Comparison of ENCODE assay signal across 10 mouse cellular contexts in genomic region chr1:62823549-62824195, GRCm38 (mm10).
DNase-seq lines count a peak whose midpoint lies in the region; ATAC-seq lines count a peak whose summit lies in the region.
"Had no signal": no experiment of that assay in that cellular context is flagged by ENCODE, and none has a peak within 500 bp of the region (broad histone marks: within the 10 kb centered on the region; RNA-seq: fewer than 3 reads in every experiment).

No protein-coding gene starts in this region.

- no peak for ATAC-seq in lung, embryonic 15.5 days (ENCODE audit: borderline replicate concordance, extremely low read depth, low FRiP score, low TSS enrichment)

- no peaks in the 10 kb centered on the region for H3K27me3 ChIP-seq in lung, embryonic 15.5 days
- H3K27me3 ChIP-seq: CH12.LX had no signal

- 57% methylated on average over 6 of the region's 6 CpGs for WGBS in lung, embryonic 15.5 days

- H3K27ac ChIP-seq in lung, embryonic 15.5 days, result peak overlapping the region; percentile 90
- H3K27ac ChIP-seq: macrophage had no signal

- no peak overlapping the region for H3K4me3 ChIP-seq in lung, embryonic 15.5 days

- no peaks in the 10 kb centered on the region for H3K36me3 ChIP-seq in lung, embryonic 15.5 days

- no peak overlapping the region for H3K4me2 ChIP-seq in lung, embryonic 15.5 days

- H3K4me1 ChIP-seq in lung, embryonic 15.5 days, result peaks cover 40% of the 10 kb centered on the region

- no peaks in the 10 kb centered on the region for H3K9me3 ChIP-seq in lung, embryonic 15.5 days

- H3K9ac ChIP-seq in lung, embryonic 15.5 days, result no peak overlapping the region

- peak; percentile 19 for DNase-seq in heart, adult 8-10 months (ENCODE audit: low spot score)
- DNase-seq in heart, postnatal 4 days, result no peak
- peak; percentile 43 for DNase-seq in 3T3-L1 (ENCODE audit: low read depth, low spot score)
- DNase-seq in adrenal gland, postnatal 25 days, result peak; percentile 27
- no peak for DNase-seq in right cerebral cortex, adult 18-20 months
- no peak for DNase-seq in spleen, adult 18-20 months
- DNase-seq: thymus, adult 2 months had no signal

Comparison
In these comparisons a context has a peak if more than half of its experiments do, and no peak if none do; other contexts are left out.
1. DNase-seq: peak in heart, adult 8-10 months (single experiment), 3T3-L1 (single experiment) and adrenal gland, postnatal 25 days (single experiment); none in heart, postnatal 4 days (single experiment), right cerebral cortex, adult 18-20 months (single experiment) and spleen, adult 18-20 months (0 of 2).